Mouse (Mus musculus): ENCODE data around the gene S1pr4. TPM values are rescaled to one million over a fixed set of nuclear protein-coding genes. Genes with fewer than 3 reads are reported as not detected.
A peak's percentile ranks its signal among the peaks of the same experiment; 100 is the strongest.

S1pr4 gene
- polyA plus RNA-seq, 1 experiment from 2014 or later, result 4.5 TPM

GRCm38 (mm10) chr10:81461673-81462414 lies 38.1 kb downstream of the S1pr4 start:
- Histone ChIP-seq H3K36me3 (ENCODE audit: control insufficient read depth, insufficient read depth, low read length) (no peaks in the 10 kb centered on the region), H3K27me3 (replicated peaks; ENCODE audit: control insufficient read depth, insufficient read depth, low read length) (peaks cover 96% of the 10 kb centered on the region), H3K27ac (ENCODE audit: low read depth, low read length) (no peak overlapping the region), H3K4me2 (peak overlapping the region; percentile 31; the same call in 1 of the 2 replicates), H3K4me3 (ENCODE audit: low read depth, low read length) (peak overlapping the region; percentile 15; the same call in 1 of the 2 replicates), H3K9me3 (ENCODE audit: control insufficient read depth, low read length) (no peaks in the 10 kb centered on the region), H3K4me1 (replicated peaks; ENCODE audit: control insufficient read depth, insufficient read depth, low read length) (peaks cover 14% of the 10 kb centered on the region), H3K9ac (ENCODE audit: low read depth, low read length) (no peak overlapping the region)
- WGBS, result 5% methylated on average over 16 of the region's 16 CpGs
- DNase-seq (ENCODE audit: low spot score) (no peak), ATAC-seq (replicated peaks; ENCODE audit: low FRiP score) (no peak)

- DNase-seq (ENCODE audit: low spot score) (no peak), ATAC-seq (replicated peaks; ENCODE audit: low FRiP score) (no peak)
- 34% methylated on average over 11 of the region's 11 CpGs for WGBS
- no peak overlapping the region for H3K27ac ChIP-seq (ENCODE audit: low read depth, low read length)
- no peak overlapping the region for H3K4me3 ChIP-seq (ENCODE audit: low read depth, low read length)
- H3K9ac ChIP-seq (ENCODE audit: low read depth, low read length), result no peak overlapping the region
- H3K9me3 ChIP-seq (ENCODE audit: control insufficient read depth, low read length), result no peaks in the 10 kb centered on the region
- H3K36me3 ChIP-seq (ENCODE audit: control insufficient read depth, insufficient read depth, low read length), result no peaks in the 10 kb centered on the region
- H3K4me1 ChIP-seq (replicated peaks; ENCODE audit: control insufficient read depth, insufficient read depth, low read length), result peaks cover 14% of the 10 kb centered on the region
- no peak overlapping the region for H3K4me2 ChIP-seq
- H3K27me3 ChIP-seq (replicated peaks; ENCODE audit: control insufficient read depth, insufficient read depth, low read length), result peaks cover 96% of the 10 kb centered on the region
Observed at GRCm38 (mm10) chr10:81460951-81461350, 39.0 kb downstream of the S1pr4 start.

- Histone ChIP-seq H3K4me1 (replicated peaks; ENCODE audit: control insufficient read depth, insufficient read depth, low read length) (peaks cover 14% of the 10 kb centered on the region), H3K36me3 (ENCODE audit: control insufficient read depth, insufficient read depth, low read length) (no peaks in the 10 kb centered on the region), H3K4me2 (no peak overlapping the region), H3K4me3 (ENCODE audit: low read depth, low read length) (no peak overlapping the region), H3K9ac (ENCODE audit: low read depth, low read length) (no peak overlapping the region), H3K9me3 (ENCODE audit: control insufficient read depth, low read length) (no peaks in the 10 kb centered on the region), H3K27ac (ENCODE audit: low read depth, low read length) (no peak overlapping the region), H3K27me3 (replicated peaks; ENCODE audit: control insufficient read depth, insufficient read depth, low read length) (peaks cover 96% of the 10 kb centered on the region)
- no peak for ATAC-seq (replicated peaks; ENCODE audit: low FRiP score)
- WGBS, result 20% methylated on average over 20 of the region's 20 CpGs
- DNase-seq (ENCODE audit: low spot score), result no peak
Observed at GRCm38 (mm10) chr10:81460471-81460870, 39.5 kb downstream of the S1pr4 start.

GRCm38 (mm10) chr10:81459399-81459798 lies 40.5 kb downstream of the S1pr4 start:
- H3K27ac ChIP-seq (ENCODE audit: low read depth, low read length), result no peak overlapping the region
- H3K9me3 ChIP-seq (ENCODE audit: control insufficient read depth, low read length), result no peaks in the 10 kb centered on the region
- ATAC-seq (replicated peaks; ENCODE audit: low FRiP score), result no peak
- H3K36me3 ChIP-seq (ENCODE audit: control insufficient read depth, insufficient read depth, low read length), result no peaks in the 10 kb centered on the region
- peaks cover 8% of the 10 kb centered on the region for H3K4me1 ChIP-seq (replicated peaks; ENCODE audit: control insufficient read depth, insufficient read depth, low read length)
- no peak overlapping the region for H3K9ac ChIP-seq (ENCODE audit: low read depth, low read length)
- no peak overlapping the region for H3K4me2 ChIP-seq
- no peak overlapping the region for H3K4me3 ChIP-seq (ENCODE audit: low read depth, low read length)
- H3K27me3 ChIP-seq (replicated peaks; ENCODE audit: control insufficient read depth, insufficient read depth, low read length), result peaks cover 97% of the 10 kb centered on the region
- 65% methylated on average over 21 of the region's 21 CpGs for WGBS
- DNase-seq (ENCODE audit: low spot score), result no peak

- H3K4me2 ChIP-seq, result no peak overlapping the region
Observed at GRCm38 (mm10) chr10:81458267-81458666, 41.7 kb downstream of the S1pr4 start.

GRCm38 (mm10) chr10:81457624-81458023 lies 42.3 kb downstream of the S1pr4 start:
- WGBS, result 76% methylated on average over 8 of the region's 8 CpGs
- DNase-seq (ENCODE audit: low spot score) (no peak), ATAC-seq (replicated peaks; ENCODE audit: low FRiP score) (no peak)

More at GRCm38 (mm10) chr10:81458267-81458666, 41.7 kb downstream of the S1pr4 start:
- peaks cover 3% of the 10 kb centered on the region for H3K4me1 ChIP-seq (replicated peaks; ENCODE audit: control insufficient read depth, insufficient read depth, low read length)
- H3K4me3 ChIP-seq (ENCODE audit: low read depth, low read length), result no peak overlapping the region
- ATAC-seq (replicated peaks; ENCODE audit: low FRiP score) (no peak), DNase-seq (ENCODE audit: low spot score) (no peak)
- H3K9ac ChIP-seq (ENCODE audit: low read depth, low read length), result no peak overlapping the region
- H3K9me3 ChIP-seq (ENCODE audit: control insufficient read depth, low read length), result no peaks in the 10 kb centered on the region
- peaks cover 97% of the 10 kb centered on the region for H3K27me3 ChIP-seq (replicated peaks; ENCODE audit: control insufficient read depth, insufficient read depth, low read length)
- H3K27ac ChIP-seq (ENCODE audit: low read depth, low read length), result no peak overlapping the region
- H3K36me3 ChIP-seq (ENCODE audit: control insufficient read depth, insufficient read depth, low read length), result no peaks in the 10 kb centered on the region
- 75% methylated on average over 6 of the region's 6 CpGs for WGBS

GRCm38 (mm10) chr10:81456983-81457563 lies 42.9 kb downstream of the S1pr4 start:
- H3K4me2 ChIP-seq, result no peak overlapping the region
- no peaks in the 10 kb centered on the region for H3K9me3 ChIP-seq (ENCODE audit: control insufficient read depth, low read length)
- no peak overlapping the region for H3K9ac ChIP-seq (ENCODE audit: low read depth, low read length)
- WGBS, result 31% methylated on average over 12 of the region's 12 CpGs
- no peaks in the 10 kb centered on the region for H3K36me3 ChIP-seq (ENCODE audit: control insufficient read depth, insufficient read depth, low read length)
- no peak overlapping the region for H3K27ac ChIP-seq (ENCODE audit: low read depth, low read length)
- ATAC-seq (replicated peaks; ENCODE audit: low FRiP score) (no peak), DNase-seq (ENCODE audit: low spot score) (no peak)
- peaks cover 97% of the 10 kb centered on the region for H3K27me3 ChIP-seq (replicated peaks; ENCODE audit: control insufficient read depth, insufficient read depth, low read length)
- peaks cover 2% of the 10 kb centered on the region for H3K4me1 ChIP-seq (replicated peaks; ENCODE audit: control insufficient read depth, insufficient read depth, low read length)
- no peak overlapping the region for H3K4me3 ChIP-seq (ENCODE audit: low read depth, low read length)

More at GRCm38 (mm10) chr10:81457624-81458023, 42.3 kb downstream of the S1pr4 start:
- Histone ChIP-seq H3K9ac (ENCODE audit: low read depth, low read length) (no peak overlapping the region), H3K4me2 (no peak overlapping the region), H3K36me3 (ENCODE audit: control insufficient read depth, insufficient read depth, low read length) (no peaks in the 10 kb centered on the region), H3K4me1 (replicated peaks; ENCODE audit: control insufficient read depth, insufficient read depth, low read length) (peaks cover 3% of the 10 kb centered on the region), H3K9me3 (ENCODE audit: control insufficient read depth, low read length) (no peaks in the 10 kb centered on the region), H3K27ac (ENCODE audit: low read depth, low read length) (no peak overlapping the region), H3K27me3 (replicated peaks; ENCODE audit: control insufficient read depth, insufficient read depth, low read length) (peaks cover 97% of the 10 kb centered on the region), H3K4me3 (ENCODE audit: low read depth, low read length) (no peak overlapping the region)

GRCm38 (mm10) chr10:81455181-81455895 lies 44.6 kb downstream of the S1pr4 start, which contains the start of gene Nfic:
Nfic (minus strand) TSS chr10:81455635.
- Histone ChIP-seq H3K36me3 (ENCODE audit: control insufficient read depth, insufficient read depth, low read length) (no peaks in the 10 kb centered on the region), H3K27me3 (replicated peaks; ENCODE audit: control insufficient read depth, insufficient read depth, low read length) (peaks cover 97% of the 10 kb centered on the region), H3K4me1 (replicated peaks; ENCODE audit: control insufficient read depth, insufficient read depth, low read length) (no peaks in the 10 kb centered on the region), H3K27ac (ENCODE audit: low read depth, low read length) (no peak within 1 kb of the TSS), H3K4me2 (no peak within 1 kb of the TSS), H3K9ac (ENCODE audit: low read depth, low read length) (no peak within 1 kb of the TSS), H3K9me3 (ENCODE audit: control insufficient read depth, low read length) (no peaks in the 10 kb centered on the region), H3K4me3 (ENCODE audit: low read depth, low read length) (no peak within 1 kb of the TSS)
- 58% methylated on average over 28 of the region's 28 CpGs for WGBS
- DNase-seq (ENCODE audit: low spot score) (no peak), ATAC-seq (replicated peaks; ENCODE audit: low FRiP score) (no peak)

Data from liver, embryonic 11.5 days (tissue).